Mouse (Mus musculus): ENCODE data around the gene Olfr987.
"Not testable (repeated sequence)": the region's sequence is repeated elsewhere in the genome, so short reads cannot be mapped to it uniquely, and the experiment has no call there.

Olfr987 gene

DNA sequence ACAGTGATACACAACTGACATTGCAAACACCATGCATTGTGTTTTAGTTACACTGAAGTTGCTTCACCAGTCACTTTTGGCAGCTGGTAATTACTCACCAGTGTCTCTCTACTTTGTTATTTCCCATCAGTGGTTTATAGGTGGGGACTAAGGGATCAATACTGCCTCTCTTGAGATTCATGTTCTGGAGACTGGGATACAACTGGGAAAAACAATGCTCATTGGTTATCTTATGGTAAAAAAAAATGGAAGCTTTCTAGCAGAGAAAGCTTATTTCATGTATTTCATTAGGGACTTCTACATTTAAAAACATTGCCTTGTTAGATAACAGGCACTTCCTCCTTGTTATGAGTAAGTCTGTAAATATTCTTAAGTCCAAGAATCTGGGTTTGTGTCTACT, at the start of gene Olfr987:
Gene Olfr987 (minus strand): TSS at position 101 of the 400 bp plus-strand sequence.
- not testable (repeated sequence) for DNase-seq (ENCODE audit: low spot score)

DNA sequence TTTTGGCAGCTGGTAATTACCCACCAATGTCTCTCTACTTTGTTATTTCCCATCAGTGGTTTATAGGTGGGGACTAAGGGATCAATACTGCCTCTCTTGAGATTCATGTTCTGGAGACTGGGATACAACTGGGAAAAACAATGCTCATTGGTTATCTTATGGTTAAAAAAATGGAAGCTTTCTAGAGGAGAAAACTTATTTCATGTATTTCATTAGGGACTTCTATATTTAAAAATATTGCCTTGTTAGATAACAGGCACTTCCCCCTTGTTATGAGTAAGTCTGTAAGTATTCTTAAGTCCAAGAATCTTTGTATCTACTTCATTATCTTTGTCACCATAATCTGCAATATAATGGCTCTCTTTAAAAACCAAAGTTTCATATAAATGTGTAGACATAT, 24.0 kb upstream of the Olfr987 start, which contains the start of gene Olfr988:
Gene Olfr988 (minus strand): TSS at position 101 of the 400 bp plus-strand sequence.
- DNase-seq (ENCODE audit: low spot score): not testable (repeated sequence)

DNA sequence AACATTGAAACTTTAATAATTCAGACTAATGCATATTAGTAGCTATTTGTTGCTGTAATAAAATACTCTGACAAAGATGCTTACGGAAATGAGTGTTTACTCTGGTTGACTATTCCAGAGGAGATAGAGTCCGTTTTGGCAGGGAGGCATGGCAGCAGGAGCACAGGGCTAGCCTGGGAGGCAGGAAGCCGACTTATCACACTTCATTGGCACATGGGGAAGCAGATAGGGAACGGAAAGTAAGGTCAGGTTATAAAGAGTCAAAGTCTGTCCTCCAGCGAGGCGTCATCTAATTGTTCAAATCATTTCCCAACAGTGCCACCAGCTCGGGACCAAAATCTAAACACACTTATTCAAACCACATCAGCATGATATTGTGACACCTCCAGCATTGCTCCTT, 857 bp upstream of the Olfr987 start:
- DNase-seq (ENCODE audit: low spot score): no peak

DNA sequence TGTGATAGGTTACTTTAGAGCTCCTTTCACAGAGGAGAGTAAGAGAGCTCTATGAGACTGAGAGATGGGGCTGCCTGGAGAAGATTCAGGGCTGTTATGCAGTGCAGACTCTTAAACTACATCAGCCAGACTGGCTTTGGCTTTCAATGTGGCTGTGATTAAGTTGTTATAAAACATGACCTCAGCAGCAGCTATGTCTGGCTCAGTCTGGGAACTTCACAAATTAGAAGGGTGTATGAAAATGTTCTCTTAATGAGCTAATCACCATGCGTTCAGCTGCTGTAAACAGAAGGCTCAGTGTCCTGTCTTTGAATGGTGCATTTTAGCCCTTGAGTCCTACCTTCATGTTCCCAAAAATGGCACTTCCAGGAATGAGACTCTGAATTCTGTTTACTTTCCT, 20.0 kb downstream of the Olfr987 start:
- DNase-seq (ENCODE audit: low spot score): no peak

DNA sequence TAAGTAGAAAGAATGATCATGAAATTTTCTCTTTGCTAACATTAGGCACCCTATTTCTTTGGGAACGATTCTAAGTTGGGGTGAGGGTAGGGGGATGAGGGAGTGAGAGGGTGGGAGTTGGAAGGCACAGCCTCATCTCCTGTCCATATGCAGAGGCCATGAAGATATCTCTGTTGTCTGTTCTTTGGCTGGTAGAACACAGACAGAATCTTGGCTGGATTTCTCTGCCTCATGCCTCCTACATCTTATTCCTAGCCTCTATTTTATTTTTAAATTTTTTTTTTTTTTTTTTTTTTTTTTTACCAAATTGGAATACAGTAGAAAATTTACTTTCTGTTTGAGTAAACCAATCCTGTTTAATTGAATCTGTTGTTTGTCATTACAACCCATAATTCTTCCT, 53.7 kb downstream of the Olfr987 start:
- DNase-seq (ENCODE audit: low spot score): no peak

DNA sequence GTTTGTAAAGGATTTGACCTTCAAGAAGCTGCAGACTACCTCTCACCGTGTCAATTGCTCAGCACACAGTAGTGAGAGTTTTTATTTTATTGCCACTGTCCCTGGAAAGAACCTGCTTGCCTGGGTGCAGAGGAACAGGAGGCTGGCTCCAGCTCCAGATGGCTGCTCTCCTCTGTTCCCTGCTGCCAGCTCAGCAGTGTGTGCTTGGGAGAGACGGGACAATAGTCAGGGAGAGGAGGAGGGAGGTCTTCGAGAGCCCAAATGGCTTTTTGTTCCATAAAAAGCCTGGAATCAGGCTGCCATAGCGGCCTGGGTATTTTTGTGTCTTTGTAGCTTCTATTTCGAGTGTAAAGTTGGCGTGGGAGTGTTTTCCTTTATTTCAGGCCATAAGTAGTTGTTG, 54.5 kb downstream of the Olfr987 start:
- DNase-seq (ENCODE audit: low spot score): peak; percentile 5

DNA sequence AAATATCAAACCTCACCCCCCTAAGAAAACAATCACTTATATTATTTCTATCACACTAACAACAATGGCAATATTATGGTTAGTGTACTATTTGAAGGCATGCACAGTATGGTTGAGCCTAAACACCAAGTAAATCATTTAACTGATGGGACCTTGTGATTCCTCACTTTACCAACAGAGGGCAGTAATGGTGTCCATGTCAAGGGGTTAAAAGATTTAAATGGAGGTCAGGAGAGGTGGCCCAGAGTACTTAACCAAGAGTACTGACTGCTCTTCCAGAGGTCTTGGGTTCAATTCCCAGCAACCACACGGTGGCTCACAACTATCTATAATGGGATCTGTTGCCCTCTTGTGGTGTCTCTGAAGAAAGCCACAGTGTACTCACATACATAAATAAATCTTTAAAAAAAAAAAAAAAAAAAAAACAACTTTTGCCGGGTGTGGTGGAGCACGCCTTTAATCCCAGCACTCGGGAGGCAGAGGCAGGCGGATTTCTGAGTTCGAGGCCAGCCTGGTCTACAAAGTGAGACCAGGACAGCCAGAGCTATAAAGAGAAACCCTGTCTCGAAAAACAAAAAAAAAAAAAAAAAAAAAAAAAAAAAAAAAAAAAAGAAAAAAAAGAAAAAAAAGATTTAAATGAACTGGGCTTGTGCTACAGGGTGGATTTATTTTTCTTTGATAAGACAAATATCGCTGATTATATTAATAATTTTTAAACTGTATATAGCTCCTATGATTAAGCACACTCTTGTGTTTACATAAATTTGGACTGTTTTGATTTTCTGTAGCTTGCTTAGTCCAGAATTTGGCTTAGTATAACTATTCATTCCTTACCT, 55.3 kb downstream of the Olfr987 start:
- no peak for DNase-seq (ENCODE audit: low spot score)

DNA sequence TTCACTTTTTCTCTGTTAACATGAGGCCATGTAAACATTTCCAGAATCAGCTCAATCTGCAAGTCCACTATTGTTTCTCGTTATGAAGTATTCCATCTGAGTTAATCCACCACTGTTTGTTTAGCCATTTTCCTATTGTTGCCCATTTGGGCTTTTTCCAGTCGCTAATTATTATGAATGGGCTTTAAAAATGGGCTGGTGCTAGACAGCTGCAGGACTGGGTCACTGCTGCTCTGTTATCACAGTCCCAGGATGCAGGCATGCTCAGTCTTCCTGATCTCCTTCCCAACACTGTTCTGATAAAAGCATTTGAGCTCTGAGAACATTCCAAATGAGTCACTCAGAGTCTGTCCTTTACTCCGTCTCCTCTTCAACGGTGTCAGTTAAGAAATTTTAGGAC, 58.1 kb downstream of the Olfr987 start:
- DNase-seq (ENCODE audit: low spot score): no peak
